Mouse (Mus musculus): ENCODE results near the gene Znrf3.
"Not testable (repeated sequence)": the region's sequence is repeated elsewhere in the genome, so short reads cannot be mapped to it uniquely, and the experiment has no call there.

The Znrf3 gene

DNA sequence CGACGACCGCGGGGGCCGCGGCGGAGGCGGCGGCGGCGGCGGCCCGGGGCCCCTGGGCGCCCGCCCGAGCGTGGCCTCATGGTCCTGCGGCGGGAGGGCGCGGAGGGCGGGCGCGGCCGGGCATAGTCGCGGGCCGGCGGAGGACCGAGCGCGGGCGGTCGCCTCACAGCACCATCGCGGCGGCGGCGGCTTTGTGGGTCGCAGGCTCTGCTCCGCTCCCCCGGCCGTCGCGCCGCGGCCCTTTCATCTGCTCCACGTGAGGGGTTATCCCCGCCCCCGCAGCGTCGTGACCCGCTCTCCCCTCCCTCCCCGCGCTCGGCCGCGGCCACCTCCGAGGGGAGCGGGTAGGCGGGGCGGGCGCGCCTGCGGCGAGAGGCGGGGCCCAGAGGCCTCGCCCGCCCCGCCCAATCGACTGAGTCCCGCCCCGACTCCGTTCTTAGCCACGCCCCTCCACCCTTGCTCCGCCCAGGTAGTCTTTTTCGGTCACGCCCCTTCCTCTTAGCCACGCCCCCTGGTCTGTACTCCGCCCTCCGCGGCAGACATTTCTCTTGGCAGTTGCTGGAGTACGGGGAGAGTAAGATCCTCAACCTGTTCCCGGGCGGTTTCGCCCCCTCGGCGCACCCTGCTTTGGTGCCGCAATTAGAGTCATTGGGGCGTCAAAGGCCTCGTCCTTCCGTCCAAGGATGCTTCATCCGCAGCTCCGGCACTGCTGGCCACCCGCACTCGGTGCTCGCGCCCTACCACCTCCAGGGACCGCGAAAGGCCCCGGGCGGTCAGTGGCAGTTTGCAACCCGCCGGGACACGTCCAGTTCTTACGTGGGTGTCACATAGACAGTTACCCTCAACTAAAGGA is at the start of gene Znrf3:
Gene Znrf3 (minus strand): TSS at position 249 of the 853 bp plus-strand sequence.
- DNase-seq (ENCODE audit: low spot score in 2 of 2): peak; percentile 90 to 94

DNA sequence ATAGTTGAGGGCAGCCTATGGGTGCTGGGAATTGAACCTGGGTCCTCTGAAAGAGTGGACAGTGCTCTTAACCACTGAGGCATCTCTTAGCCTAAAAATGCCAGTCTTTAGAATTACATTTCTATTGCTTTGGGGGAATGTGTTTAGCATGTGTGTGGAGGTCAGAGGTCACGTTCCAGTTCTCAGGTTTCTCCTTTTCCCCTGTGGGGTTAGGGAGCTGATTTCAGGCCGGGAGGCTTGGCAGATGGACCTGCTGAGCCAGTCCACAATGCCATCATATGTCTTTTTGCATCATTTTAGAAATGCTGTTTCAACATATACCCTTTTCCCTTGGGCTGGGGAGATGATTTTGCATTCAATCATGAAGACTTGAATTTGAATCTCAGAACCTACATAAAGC is 49.2 kb upstream of the Znrf3 start:
- no peak for DNase-seq (ENCODE audit: low spot score in 2 of 2)

DNA sequence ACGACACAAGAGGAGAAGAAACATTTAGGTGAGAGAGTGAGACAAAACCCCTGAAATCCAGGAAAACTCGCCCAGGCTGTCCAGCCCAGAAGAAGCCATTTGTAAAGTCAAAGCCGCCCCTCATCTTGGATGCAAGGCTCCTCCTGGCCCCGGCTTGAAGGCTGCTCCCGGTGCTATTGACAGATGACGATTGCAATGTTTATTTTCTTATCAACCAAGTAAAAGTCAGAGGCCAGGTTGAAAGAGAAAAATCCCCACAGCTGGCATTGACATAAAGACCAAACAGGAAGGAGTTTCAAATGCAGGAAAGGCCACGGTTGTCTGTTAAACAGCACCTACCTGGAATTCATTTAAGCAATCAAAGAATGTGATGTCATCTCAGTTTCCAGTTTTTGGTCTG is 47.3 kb upstream of the Znrf3 start:
- DNase-seq (ENCODE audit: low spot score in 2 of 2): no peak

DNA sequence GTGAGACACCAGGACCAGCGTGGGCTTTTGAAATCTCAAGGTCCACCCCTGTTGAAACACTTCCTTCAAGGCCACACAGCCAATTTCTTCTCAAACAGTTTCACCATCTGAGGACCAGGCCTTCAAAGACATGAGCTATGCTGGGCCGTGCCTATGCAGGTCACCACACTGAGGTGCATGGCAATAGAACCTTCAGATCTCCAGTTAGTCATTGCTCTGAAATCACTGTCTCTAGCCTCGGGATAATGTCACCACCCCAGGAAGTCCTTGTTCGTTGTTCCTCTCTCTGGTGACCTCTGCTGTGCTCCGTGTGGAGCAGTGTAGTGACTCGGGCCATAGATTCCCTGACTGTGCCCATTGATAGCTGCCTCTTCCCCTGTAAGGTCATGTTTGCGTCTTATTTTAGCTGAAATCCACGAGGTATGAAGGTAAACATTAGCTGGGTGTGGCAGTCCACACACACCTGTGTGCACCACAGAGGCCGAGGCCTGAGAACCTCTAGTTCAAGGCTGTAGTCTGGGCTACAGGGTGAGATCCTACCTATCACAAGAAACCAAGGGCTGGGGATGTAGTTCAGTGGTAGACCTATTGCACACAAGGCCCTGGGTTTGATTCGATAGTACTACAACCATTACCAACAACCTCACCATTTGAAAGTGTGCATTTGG is 46.5 kb upstream of the Znrf3 start:
- no peak for DNase-seq (ENCODE audit: low spot score in 2 of 2)

DNA sequence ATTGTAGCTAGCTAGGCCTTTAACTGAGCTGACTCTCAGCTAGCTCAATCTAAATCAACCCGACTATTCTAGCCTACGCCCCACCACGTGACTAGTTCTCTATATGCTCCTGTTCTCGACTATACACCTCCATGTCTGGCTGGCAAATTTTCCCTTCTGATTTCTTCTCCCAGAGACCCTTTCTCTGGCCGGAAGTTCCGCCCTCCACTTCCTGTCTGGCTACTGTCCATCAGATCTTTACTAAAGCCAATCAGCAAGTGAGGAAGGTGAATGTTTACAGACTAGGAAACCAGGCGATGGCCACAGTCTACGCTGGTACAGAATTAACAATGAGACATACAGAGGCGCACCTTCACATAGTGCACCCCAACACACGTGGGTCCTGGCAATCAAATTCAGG is 44.8 kb upstream of the Znrf3 start:
- not testable (repeated sequence) for DNase-seq (ENCODE audit: low spot score in 2 of 2)

DNA sequence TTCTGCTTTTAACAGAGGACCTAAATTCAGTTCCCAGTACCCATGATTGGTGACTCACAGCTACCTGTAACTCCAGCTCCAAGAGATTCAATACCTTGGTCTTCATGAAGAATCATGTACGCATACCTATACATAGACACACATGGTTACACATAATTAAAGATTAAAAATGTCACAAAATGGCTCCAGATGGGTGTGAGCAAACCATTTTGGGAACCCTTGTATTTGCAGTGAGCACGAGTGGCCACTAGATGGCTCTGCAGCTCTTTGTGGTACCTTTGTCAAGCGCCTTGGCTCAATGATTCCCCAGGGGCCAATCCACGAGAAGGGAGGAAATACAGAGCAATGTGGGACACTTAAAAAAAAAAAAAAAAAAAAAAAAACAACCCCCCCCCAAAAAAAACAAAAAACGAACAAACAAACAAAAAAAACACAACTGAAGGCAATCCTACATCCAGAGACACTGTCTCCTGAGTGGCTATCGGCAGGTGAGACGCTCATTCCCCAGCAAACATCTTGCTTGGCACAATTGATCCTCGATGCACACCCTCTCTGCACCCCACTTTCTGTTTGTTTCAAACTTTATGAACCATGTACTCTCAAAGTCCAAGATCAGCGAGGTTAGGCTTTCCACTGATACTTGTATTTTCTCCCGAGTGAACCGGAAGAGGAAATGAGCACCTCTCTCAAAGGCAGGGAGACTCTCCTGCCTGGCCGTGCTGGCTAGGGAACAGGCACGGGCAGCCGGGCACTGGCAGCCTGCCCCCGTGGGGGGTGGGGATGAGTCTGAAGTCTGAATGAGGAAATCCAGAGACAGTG is 40.8 kb upstream of the Znrf3 start:
- peak; percentile 64 to 85 for DNase-seq (ENCODE audit: low spot score in 2 of 2)

DNA sequence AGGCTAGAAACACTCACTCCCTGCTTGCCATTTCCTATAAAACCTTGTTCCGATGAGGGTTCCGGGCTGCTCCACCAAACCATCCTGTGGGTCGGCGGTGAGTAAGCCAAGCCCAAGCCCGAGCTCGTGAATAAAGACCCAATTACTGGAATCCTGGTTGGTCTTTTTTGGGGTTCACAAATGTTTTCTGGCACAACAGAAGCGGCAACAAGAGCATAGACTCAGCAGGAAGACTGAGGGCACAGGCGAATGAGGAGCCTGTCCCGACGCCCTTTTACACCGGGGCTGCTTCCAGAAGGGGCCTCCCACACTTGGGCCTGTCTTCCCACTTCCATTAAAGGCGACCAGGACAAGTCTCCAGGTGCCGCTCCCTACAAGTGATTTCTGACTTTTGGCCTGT is 37.9 kb upstream of the Znrf3 start:
- no peak for DNase-seq (ENCODE audit: low spot score in 2 of 2)

DNA sequence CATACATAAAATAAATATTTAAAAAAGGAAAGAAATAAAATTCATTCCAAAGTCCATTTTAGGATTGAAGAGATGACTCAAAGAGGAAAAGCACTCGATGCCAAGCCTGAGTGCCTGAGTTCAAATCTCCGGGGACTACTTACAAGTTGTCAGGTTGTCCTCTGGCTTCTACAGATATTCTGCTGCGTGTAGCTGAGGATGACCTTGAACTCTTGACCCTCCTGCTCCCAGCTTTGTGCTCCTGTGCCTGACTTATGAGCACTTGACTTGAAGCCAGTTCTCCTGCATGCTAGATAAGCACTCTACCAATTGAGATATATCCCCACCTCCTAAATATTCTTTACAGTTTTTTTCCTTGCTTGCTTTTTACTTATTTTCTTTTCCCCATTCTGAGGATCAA is 34.2 kb upstream of the Znrf3 start:
- DNase-seq (ENCODE audit: low spot score in 2 of 2): no peak

DNA sequence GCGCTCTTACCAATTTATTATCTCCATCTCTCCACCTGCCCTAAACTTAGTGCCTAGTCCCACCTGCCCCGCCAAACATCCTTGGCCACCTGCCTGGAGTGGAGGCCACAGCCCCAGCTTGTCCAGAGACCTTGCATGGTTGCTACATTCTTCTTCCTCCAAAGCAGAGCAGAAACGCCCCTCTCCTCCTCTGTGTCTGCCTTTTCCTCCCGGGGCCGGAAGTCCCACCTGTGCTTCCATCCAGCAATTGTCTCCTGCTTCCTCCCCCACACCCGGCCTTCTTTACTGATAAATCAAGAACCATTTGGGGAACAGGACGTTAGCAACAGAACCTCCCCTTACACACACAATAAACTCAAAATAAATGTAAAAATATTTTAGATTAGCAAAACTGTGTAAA is 33.5 kb upstream of the Znrf3 start:
- DNase-seq (ENCODE audit: low spot score in 2 of 2): no peak

DNA sequence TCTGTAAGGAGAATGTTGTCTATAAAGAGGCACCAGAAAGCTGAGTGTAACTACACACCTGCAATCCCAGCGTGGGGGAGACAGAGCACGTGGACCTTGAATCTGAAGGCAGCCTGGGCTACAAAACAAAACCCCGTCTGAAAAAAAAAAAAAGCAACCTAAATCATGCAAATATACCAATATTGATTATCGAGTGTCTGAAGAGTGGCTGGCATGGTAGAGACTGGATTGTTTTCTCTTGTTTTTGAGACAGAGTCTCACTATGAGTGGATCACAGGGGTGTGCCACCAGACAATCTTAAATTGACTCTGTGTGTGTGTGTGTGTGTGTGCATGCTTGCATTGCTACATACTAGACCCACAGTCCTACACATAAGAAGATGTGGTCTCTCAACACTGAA is 32.2 kb upstream of the Znrf3 start:
- no peak for DNase-seq (ENCODE audit: low spot score in 2 of 2)

DNA sequence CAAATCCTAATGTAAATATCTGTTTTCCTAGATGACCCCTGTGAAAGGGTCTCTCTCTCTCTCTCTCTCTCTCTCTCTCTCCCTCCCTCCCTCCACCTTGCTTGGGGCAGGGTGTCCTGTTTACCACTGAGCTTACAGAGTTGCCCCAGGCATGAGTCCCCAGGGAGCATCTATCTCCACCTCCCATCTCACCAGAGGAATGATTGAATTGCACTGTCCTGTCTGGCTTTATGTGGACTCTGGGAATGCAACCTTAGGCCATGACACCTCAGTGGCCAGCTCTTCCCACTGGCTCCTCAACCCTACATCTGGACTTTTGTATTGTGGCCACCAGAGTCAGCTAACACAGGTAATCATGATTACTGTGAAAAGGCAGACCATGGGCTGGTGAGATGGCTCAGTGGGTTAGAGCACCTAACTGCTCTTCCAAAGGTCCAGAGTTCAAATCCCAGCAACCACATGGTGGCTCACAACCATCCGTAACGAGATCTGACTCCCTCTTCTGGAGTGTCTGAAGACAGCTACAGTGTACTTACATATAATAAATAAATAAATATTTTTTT is 31.0 kb upstream of the Znrf3 start:
- DNase-seq (ENCODE audit: low spot score in 2 of 2): not testable (repeated sequence)

DNA sequence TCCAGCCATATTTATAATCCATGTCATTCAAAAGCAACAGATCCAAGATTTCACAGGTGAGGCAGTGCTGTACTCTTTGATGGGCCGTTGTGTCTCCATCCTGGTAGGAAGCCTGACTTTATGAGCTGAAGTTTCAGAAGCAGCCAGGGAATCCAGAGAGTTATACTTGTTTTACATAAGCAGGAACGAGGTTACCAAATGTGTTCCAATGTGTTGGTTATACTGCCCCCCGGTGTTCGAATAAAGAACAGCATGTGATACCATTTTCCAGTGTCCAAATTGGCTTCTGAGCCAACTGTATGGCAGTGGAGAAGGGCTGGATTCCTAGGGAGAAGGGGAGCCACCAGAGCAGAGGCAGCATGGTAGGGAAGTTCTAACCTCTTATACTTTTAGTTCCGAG is 29.5 kb upstream of the Znrf3 start:
- peak; percentile 51 to 61 for DNase-seq (ENCODE audit: low spot score in 2 of 2)

DNA sequence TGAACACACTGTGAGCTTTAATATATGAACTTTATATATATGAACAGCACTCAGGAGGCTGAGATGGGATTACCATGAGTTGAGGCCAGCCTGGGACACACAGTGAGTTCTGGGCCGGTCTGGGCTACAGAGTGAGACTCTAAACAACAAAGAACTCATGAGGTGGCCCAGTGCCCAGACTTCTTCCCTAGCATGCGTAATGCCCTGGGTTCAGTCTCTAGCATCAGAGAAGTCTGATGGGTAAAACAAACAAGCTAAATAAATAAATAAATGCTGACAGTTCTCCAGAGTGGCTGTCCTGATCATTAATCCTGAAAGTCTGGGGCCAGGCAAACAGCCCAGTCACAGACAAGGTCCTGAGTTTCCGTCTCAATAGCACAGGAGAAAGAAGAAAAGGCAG is 25.4 kb upstream of the Znrf3 start:
- DNase-seq (ENCODE audit: low spot score in 2 of 2): no peak

DNA sequence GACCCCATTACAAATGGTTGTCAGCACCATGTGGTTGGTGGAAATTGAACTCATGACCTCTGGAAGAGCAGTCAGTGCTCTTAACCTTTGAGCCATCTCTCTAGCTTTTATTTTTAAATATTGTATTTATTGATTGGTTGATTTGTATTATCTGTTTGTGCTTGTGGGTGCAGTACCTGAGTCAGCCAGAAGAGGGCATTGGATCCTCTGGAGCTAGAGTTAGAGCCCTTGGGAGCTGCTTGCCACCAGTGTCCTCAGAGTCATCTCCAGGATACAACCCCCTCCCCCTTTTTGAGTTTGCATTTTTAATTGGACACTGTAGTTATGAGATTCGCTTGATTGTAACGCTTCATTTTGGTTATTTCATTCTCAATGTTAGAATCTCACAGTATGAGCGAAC is 24.4 kb upstream of the Znrf3 start:
- DNase-seq (ENCODE audit: low spot score in 2 of 2): peak; percentile 10 to 31

DNA sequence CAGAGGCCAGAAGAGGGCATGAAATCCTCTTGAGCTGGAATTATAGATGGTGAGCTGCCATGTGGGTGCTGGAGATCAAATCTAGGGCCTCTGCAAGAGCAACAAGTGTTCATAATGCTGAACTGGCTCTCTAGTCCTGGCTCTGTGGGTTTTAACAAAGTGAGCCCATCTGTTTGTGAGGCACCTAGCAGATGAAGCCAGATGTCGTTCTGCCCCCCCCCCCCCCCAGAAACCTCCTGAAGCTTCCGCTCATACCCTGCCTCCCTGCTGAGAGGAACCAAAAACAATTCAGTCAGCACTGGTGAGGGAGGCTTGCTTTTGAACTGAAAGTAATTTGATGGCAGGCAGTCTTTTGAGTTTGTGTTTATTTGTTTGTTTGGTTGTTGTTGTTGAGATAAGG is 23.8 kb upstream of the Znrf3 start:
- DNase-seq (ENCODE audit: low spot score in 2 of 2): no peak

DNA sequence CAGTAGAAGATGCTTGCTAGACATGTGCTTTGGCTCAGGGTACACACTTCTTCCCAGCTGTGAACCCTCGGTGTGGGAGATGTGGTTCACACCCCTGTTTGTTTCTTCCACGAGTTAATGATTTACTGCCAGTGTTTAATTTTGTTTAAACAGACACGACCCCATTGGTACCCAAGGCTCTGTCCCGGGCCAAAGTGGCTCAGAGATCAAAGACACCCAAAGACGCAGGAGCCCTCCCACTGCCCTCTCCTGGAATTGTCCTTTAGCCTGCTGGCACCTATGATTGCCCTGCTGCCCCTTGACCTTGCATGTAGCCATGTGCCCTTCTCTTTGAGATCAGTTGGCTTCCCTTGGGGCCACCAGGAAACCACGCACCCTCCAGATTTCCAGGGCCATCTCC is 7.3 kb upstream of the Znrf3 start:
- DNase-seq (ENCODE audit: low spot score in 2 of 2): no peak

DNA sequence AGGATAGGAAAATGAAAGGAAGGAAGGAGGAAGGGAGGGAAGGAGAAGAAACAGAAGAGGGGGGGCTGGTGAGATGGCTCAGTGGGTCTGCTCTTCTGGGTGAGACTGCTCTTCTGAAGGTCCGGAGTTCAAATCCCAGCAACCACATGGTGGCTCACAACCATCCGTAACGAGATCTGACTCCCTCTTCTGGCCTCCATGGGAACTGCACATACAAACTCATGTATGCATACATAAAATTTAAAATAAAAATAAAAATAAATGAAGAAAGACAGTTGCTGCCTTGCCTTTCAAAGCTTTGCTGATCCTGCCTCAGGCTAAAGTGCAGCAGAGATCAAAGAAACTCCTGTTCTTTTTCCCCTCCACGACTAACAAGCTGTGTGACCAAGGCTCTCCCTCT is 6.7 kb upstream of the Znrf3 start:
- no peak for DNase-seq (ENCODE audit: low spot score in 2 of 2)

DNA sequence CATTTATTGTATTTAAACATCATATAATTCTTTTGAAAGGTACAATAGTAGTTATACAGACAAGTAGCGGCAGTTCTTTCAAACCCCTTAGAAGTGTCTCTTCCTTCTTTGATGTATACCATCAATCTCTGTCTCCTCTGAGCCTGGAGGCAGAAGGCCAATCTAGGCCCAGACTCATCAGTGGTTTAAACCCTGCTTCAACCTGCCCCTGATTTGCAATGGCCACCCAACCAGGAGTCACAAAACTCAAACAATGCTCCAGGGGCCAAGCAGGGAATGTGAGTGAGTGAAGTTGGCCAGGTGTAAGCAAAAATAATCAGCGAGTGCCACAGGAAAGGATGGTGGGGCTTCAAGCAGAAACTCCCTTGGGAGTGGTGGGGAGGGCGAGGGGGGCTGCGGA is 6.1 kb upstream of the Znrf3 start:
- DNase-seq (ENCODE audit: low spot score in 2 of 2): no peak

DNA sequence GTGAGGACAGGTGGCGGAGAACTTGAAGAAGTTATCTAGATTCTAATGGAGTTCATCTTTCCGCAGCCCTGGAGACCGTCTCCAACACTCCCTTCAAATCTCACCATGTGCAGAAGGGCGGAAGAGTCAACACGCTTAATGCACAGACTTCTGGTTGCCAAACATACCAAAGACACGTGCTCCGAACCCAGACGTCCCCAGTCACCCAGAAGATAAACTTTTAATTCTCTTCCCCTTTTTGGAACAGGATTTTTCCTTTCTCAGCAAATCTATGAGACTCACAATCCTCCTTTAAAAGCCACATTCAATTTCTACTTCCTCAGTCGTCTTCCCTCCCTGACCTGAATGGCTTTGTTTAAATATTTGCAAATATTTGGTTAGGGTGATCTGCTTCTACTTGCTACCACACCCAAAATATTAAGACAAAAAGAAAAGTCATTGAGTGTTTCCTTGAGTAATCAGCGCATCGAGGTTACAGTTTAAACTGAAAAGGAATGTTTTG is 856 bp upstream of the Znrf3 start:
- no peak for DNase-seq (ENCODE audit: low spot score in 2 of 2)

DNA sequence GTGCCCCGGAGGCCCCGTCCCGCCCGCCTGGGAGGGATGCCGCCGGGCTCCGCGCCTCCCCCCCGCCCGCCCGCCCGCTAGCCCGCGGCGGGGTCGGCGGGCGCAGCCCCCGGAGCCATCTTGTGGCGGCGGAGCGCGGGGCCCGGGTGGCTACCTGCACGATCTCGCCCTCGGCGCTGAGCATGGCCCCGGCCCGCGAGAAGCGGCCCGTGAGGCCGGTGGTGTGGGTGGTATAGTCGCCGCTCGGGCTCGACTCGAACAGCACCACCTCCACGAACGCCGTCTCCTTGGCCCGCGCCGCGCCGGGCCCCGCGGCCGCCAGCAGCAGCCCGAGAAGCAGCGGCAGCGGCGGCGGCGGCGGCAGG is 431 bp downstream of the Znrf3 start:
- DNase-seq (ENCODE audit: low spot score in 2 of 2): peak in 1 of 2 experiments; percentile 20

DNA sequence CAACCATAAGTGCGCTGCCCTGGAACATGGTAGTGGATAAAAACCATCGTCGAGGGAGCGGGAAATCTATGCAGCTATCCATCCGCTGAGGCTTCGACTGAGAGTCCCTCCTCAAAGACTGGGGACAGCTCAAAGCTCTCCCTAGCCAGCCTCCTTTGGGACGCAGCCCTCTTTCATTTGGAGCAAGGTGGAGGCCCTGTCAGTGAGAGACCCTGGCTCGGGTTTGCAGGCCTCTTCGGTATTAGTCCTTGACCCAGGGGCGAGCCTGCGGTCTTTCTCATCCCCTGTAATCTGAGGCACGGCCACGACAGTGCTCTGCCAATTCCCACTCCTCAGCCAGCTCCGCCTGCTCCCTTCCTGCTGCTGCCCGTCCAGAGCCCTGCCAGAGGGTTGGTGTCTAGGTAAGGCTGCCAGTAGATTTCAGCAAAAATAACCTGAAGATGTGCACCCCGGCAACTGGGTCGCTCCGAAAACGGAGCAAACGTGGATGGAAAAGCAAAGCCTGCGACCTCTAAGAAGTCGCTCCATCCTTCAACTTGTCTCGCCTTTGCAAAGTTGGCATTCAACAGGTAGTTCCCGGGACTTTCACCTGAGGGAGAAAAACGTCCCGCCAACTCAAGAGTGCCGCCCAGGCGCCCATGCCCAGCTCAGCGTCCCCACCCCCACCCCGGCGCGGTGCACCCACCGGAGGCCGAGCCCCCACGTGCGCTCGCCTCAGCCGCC is 975 bp downstream of the Znrf3 start:
- DNase-seq (ENCODE audit: low spot score in 2 of 2): peak in 1 of 2 experiments; percentile 10

Measured in urinary bladder, postnatal 36 days (tissue).